ENCODE assay signal across 16 mouse cellular contexts in the genomic region with DNA sequence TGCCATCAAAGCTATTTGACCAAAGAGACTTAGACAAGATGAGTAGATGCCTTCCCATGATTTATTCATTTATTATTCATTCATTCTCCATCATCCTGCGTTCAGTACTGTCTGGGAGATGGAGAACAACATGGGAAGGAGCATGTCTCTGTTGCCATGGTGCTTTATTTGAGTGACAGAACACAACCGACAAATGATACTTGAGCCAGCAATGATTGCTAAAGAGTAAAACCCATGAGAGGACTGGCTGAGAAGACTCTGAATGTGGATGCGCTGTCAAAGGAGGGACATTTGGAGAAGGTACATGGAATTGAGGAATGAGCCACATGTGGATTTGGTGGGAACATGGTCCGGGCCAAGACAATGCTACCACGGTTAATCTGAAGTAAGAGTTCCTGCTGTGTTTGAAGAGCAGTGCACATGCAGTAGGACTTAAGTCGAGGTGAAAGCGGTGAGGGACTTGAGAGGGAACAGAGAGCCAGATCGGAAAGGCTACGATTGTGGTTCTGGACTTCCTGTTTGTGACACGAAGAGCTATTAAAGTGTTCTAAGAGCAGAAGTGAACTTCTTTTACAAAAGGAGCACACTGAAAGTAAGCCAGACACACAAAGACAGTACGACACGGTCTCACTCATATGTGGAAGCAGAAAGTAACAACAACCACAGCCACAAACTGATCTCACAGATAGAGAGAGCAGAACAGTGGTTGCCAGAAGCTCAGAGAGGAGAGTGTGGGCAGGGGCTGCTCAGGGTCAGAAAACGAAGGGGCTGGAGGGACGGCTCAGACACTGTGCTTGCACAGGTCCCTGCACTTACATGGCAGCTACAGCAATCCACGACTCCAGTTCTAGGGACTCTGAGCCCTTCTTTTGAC. TPM values are rescaled to one million over a fixed set of nuclear protein-coding genes. Genes with fewer than 3 reads are reported as not detected.
DNase-seq lines count a peak whose midpoint lies in the region; ATAC-seq and TF ChIP-seq lines count a peak whose summit lies in the region.
"Had no signal": no experiment of that assay in that cellular context is flagged by ENCODE, and none has a peak within 500 bp of the region (broad histone marks: within the 10 kb centered on the region; RNA-seq: fewer than 3 reads in every experiment).

No protein-coding gene starts in this region.

- ATAC-seq in hematopoietic stem cell, adult 5-6 weeks (replicated peaks in 1 of 2; ENCODE audit: insufficient read depth in 1 of 2, low FRiP score in 2 of 2, low TSS enrichment in 1 of 2, low read depth in 1 of 2, poor library complexity in 2 of 2, severe bottlenecking in 2 of 2) = peak; percentile 83 to 87
- ATAC-seq in megakaryocyte progenitor cell, adult 5-6 weeks (replicated peaks; ENCODE audit: poor library complexity) = peak; percentile 81
- no peak for ATAC-seq in stomach, postnatal 0 days (ENCODE audit: low FRiP score, low TSS enrichment)

- peak; percentile 22 for DNase-seq in layer of hippocampus, adult 11-12 months (ENCODE audit: low spot score)
- no peak for DNase-seq in layer of hippocampus, adult 8-10 months (ENCODE audit: low spot score in 2 of 2)
- peak; percentile 53 to 54 for DNase-seq in B cell, adult 2 months
- no peak for DNase-seq in lung, postnatal 25 days (ENCODE audit: low spot score)
- no peak for DNase-seq in stomach, postnatal 0 days (ENCODE audit: low spot score)
- DNase-seq in adrenal gland, postnatal 14 days = no peak
- DNase-seq: cerebellum, adult 9-11 months; heart, postnatal 36 days; kidney, adult 8-10 months; lung, adult 18-20 months; midbrain, embryonic 14.5 days; right cerebral cortex, postnatal 14 days had no signal

- 83% methylated on average over 15 of the region's 15 CpGs for WGBS in stomach, postnatal 0 days

- no peaks in the 10 kb centered on the region for H3K27me3 ChIP-seq in stomach, postnatal 0 days (ENCODE audit: control insufficient read depth, insufficient read depth, low read length)
- H3K27me3 ChIP-seq: embryonic facial prominence, embryonic 12.5 days; neural tube, embryonic 13.5 days had no signal

- no peak for TF ChIP-seq EP300 in stomach, postnatal 0 days (optimal IDR thresholded peaks at IDR 0.05)

- no peak overlapping the region for H3K4me2 ChIP-seq in stomach, postnatal 0 days (replicated peaks; ENCODE audit: low read depth)
- H3K4me2 ChIP-seq: embryonic facial prominence, embryonic 12.5 days; neural tube, embryonic 13.5 days had no signal

- no peak overlapping the region for H3K27ac ChIP-seq in stomach, postnatal 0 days (replicated peaks)
- H3K27ac ChIP-seq: embryonic facial prominence, embryonic 12.5 days; neural tube, embryonic 13.5 days had no signal

- no peak for TF ChIP-seq CTCF in stomach, postnatal 0 days (IDR thresholded peaks at IDR 0.05; ENCODE audit: low read depth)

- H3K9me3 ChIP-seq in stomach, postnatal 0 days (ENCODE audit: control insufficient read depth, low read length) = no peaks in the 10 kb centered on the region
- H3K9me3 ChIP-seq: embryonic facial prominence, embryonic 12.5 days; neural tube, embryonic 13.5 days had no signal

- H3K4me1 ChIP-seq in stomach, postnatal 0 days (replicated peaks; ENCODE audit: control insufficient read depth, insufficient read depth) = no peaks in the 10 kb centered on the region
- H3K4me1 ChIP-seq: embryonic facial prominence, embryonic 12.5 days; neural tube, embryonic 13.5 days had no signal

- no peak overlapping the region for H3K9ac ChIP-seq in stomach, postnatal 0 days (ENCODE audit: low read length)
- H3K9ac ChIP-seq: embryonic facial prominence, embryonic 12.5 days; neural tube, embryonic 13.5 days had no signal

- H3K36me3 ChIP-seq in stomach, postnatal 0 days (ENCODE audit: control insufficient read depth, insufficient read depth, low read length) = no peaks in the 10 kb centered on the region
- H3K36me3 ChIP-seq: embryonic facial prominence, embryonic 12.5 days; neural tube, embryonic 13.5 days had no signal

- H3K4me3 ChIP-seq in stomach, postnatal 0 days (ENCODE audit: low read depth, low read length) = no peak overlapping the region
- H3K4me3 ChIP-seq: embryonic facial prominence, embryonic 12.5 days; neural tube, embryonic 13.5 days had no signal

RNA-seq across cellular contexts. Expression of a gene that starts 14.3 kb away (rescaled TPM):
- total RNA-seq in layer of hippocampus, adult 8-10 months (2022) = 100 to 1,000 TPM; 170 to 200 (median 188) TPM
- 173 and 218 TPM in 2 replicates for total RNA-seq in hematopoietic stem cell, adult 5-6 weeks (2017)
- 164 and 166 TPM in 2 replicates for total RNA-seq in megakaryocyte progenitor cell, adult 5-6 weeks (2015)
- total RNA-seq in megakaryocyte progenitor cell, adult 5-6 weeks (2017) = 116 and 129 TPM in 2 replicates
- 22.6 and 23.8 TPM in 2 replicates for polyA plus RNA-seq in stomach, postnatal 0 days (2015; fragmentation: Nextera tagmentation; extraction: Ambion mirVana)
- total RNA-seq in adrenal gland, postnatal 14 days (2021) = 136 and 152 TPM in 2 replicates

Comparison
In these comparisons a context has a peak if more than half of its experiments do, and no peak if none do; other contexts are left out.
1. DNase-seq: peak in layer of hippocampus, adult 11-12 months (single experiment) and B cell, adult 2 months (2 of 2); none in layer of hippocampus, adult 8-10 months (0 of 2), lung, postnatal 25 days (single experiment), stomach, postnatal 0 days (single experiment) and adrenal gland, postnatal 14 days (single experiment).